Mouse (Mus musculus): ENCODE measurements at regions not wholly inside any gene's neighbourhood (a gene's known extent, or its start where the extent isn't known, plus 50 kb on each side); places are given as distances from the start of the nearest gene placed in this dataset.

- Histone ChIP-seq H3K9ac (ENCODE audit: low read length) (no peak overlapping the region), H3K27ac (ENCODE audit: low read length) (no peak overlapping the region), H3K4me1 (ENCODE audit: control insufficient read depth, insufficient read depth, low read length) (no peaks in the 10 kb centered on the region), H3K4me3 (replicated peaks; ENCODE audit: low read length) (no peak overlapping the region), H3K9me3 (replicated peaks; ENCODE audit: control insufficient read depth, low read length) (no peaks in the 10 kb centered on the region), H3K27me3 (ENCODE audit: control insufficient read depth, insufficient read depth, low read length) (no peaks in the 10 kb centered on the region), H3K4me2 (ENCODE audit: low read depth, low read length) (no peak overlapping the region), H3K36me3 (ENCODE audit: control insufficient read depth, insufficient read depth, low read length) (no peaks in the 10 kb centered on the region)
- ATAC-seq (ENCODE audit: insufficient read depth, low FRiP score), result no peak
- WGBS, result 56% methylated on average over 2 of the region's 2 CpGs
Observed at GRCm38 (mm10) chr7:124685424-124685823, 702.8 kb downstream of the Hs3st4 start.

GRCm38 (mm10) chr7:124704163-124704824 lies 721.6 kb downstream of the Hs3st4 start:
- H3K4me1 ChIP-seq (ENCODE audit: control insufficient read depth, insufficient read depth, low read length), result no peaks in the 10 kb centered on the region
- no peak overlapping the region for H3K4me2 ChIP-seq (ENCODE audit: low read depth, low read length)
- 25% methylated on average over 6 of the region's 6 CpGs for WGBS
- no peaks in the 10 kb centered on the region for H3K36me3 ChIP-seq (ENCODE audit: control insufficient read depth, insufficient read depth, low read length)
- H3K9me3 ChIP-seq (replicated peaks; ENCODE audit: control insufficient read depth, low read length), result no peaks in the 10 kb centered on the region
- ATAC-seq (ENCODE audit: insufficient read depth, low FRiP score), result no peak
- H3K9ac ChIP-seq (ENCODE audit: low read length), result no peak overlapping the region
- no peak overlapping the region for H3K27ac ChIP-seq (ENCODE audit: low read length)
- no peak overlapping the region for H3K4me3 ChIP-seq (replicated peaks; ENCODE audit: low read length)
- H3K27me3 ChIP-seq (ENCODE audit: control insufficient read depth, insufficient read depth, low read length), result no peaks in the 10 kb centered on the region

GRCm38 (mm10) chr7:124707143-124707542 lies 724.5 kb downstream of the Hs3st4 start:
- WGBS, result 28% methylated on average over 3 of the region's 3 CpGs
- no peaks in the 10 kb centered on the region for H3K36me3 ChIP-seq (ENCODE audit: control insufficient read depth, insufficient read depth, low read length)
- H3K9me3 ChIP-seq (replicated peaks; ENCODE audit: control insufficient read depth, low read length), result no peaks in the 10 kb centered on the region
- H3K27me3 ChIP-seq (ENCODE audit: control insufficient read depth, insufficient read depth, low read length), result no peaks in the 10 kb centered on the region
- no peak overlapping the region for H3K4me3 ChIP-seq (replicated peaks; ENCODE audit: low read length)
- no peaks in the 10 kb centered on the region for H3K4me1 ChIP-seq (ENCODE audit: control insufficient read depth, insufficient read depth, low read length)
- H3K4me2 ChIP-seq (ENCODE audit: low read depth, low read length), result no peak overlapping the region
- H3K9ac ChIP-seq (ENCODE audit: low read length), result no peak overlapping the region
- no peak for ATAC-seq (ENCODE audit: insufficient read depth, low FRiP score)
- H3K27ac ChIP-seq (ENCODE audit: low read length), result no peak overlapping the region

GRCm38 (mm10) chr7:124708771-124709485 lies 726.3 kb downstream of the Hs3st4 start:
- no peaks in the 10 kb centered on the region for H3K27me3 ChIP-seq (ENCODE audit: control insufficient read depth, insufficient read depth, low read length)
- ATAC-seq (ENCODE audit: insufficient read depth, low FRiP score), result no peak; the same call in 1 of the 2 replicates
- WGBS, result 28% methylated on average over 11 of the region's 11 CpGs

GRCm38 (mm10) chr7:124720927-124721326 lies 723.5 kb upstream of the Kdm8 start:
- Histone ChIP-seq H3K36me3 (ENCODE audit: control insufficient read depth, insufficient read depth, low read length) (no peaks in the 10 kb centered on the region), H3K4me3 (replicated peaks; ENCODE audit: low read length) (no peak overlapping the region), H3K27me3 (ENCODE audit: control insufficient read depth, insufficient read depth, low read length) (no peaks in the 10 kb centered on the region), H3K9ac (ENCODE audit: low read length) (no peak overlapping the region), H3K9me3 (replicated peaks; ENCODE audit: control insufficient read depth, low read length) (no peaks in the 10 kb centered on the region), H3K4me1 (ENCODE audit: control insufficient read depth, insufficient read depth, low read length) (no peaks in the 10 kb centered on the region), H3K4me2 (ENCODE audit: low read depth, low read length) (no peak overlapping the region), H3K27ac (ENCODE audit: low read length) (no peak overlapping the region)
- no peak for ATAC-seq (ENCODE audit: insufficient read depth, low FRiP score)
- WGBS, result 58% methylated on average over 1 of the region's 1 CpGs

More at GRCm38 (mm10) chr7:124708771-124709485, 726.3 kb downstream of the Hs3st4 start:
- no peaks in the 10 kb centered on the region for H3K9me3 ChIP-seq (replicated peaks; ENCODE audit: control insufficient read depth, low read length)
- H3K36me3 ChIP-seq (ENCODE audit: control insufficient read depth, insufficient read depth, low read length), result no peaks in the 10 kb centered on the region
- no peaks in the 10 kb centered on the region for H3K4me1 ChIP-seq (ENCODE audit: control insufficient read depth, insufficient read depth, low read length)
- H3K27ac ChIP-seq (ENCODE audit: low read length), result no peak overlapping the region
- no peak overlapping the region for H3K9ac ChIP-seq (ENCODE audit: low read length)
- no peak overlapping the region for H3K4me2 ChIP-seq (ENCODE audit: low read depth, low read length)
- no peak overlapping the region for H3K4me3 ChIP-seq (replicated peaks; ENCODE audit: low read length)

- H3K36me3 ChIP-seq (ENCODE audit: control insufficient read depth, insufficient read depth, low read length), result no peaks in the 10 kb centered on the region
- WGBS, result 4% methylated on average over 2 of the region's 2 CpGs
- no peak overlapping the region for H3K9ac ChIP-seq (ENCODE audit: low read length)
- no peak overlapping the region for H3K27ac ChIP-seq (ENCODE audit: low read length)
- no peak overlapping the region for H3K4me3 ChIP-seq (replicated peaks; ENCODE audit: low read length)
- H3K4me1 ChIP-seq (ENCODE audit: control insufficient read depth, insufficient read depth, low read length), result no peaks in the 10 kb centered on the region
- no peak overlapping the region for H3K4me2 ChIP-seq (ENCODE audit: low read depth, low read length)
- no peak for ATAC-seq (ENCODE audit: insufficient read depth, low FRiP score)
- H3K27me3 ChIP-seq (ENCODE audit: control insufficient read depth, insufficient read depth, low read length), result no peaks in the 10 kb centered on the region
- no peaks in the 10 kb centered on the region for H3K9me3 ChIP-seq (replicated peaks; ENCODE audit: control insufficient read depth, low read length)
Observed at GRCm38 (mm10) chr7:124742086-124742485, 702.4 kb upstream of the Kdm8 start.

- H3K9ac ChIP-seq (ENCODE audit: low read length), result no peak overlapping the region
- no peak overlapping the region for H3K4me3 ChIP-seq (replicated peaks; ENCODE audit: low read length)
- H3K4me2 ChIP-seq (ENCODE audit: low read depth, low read length), result no peak overlapping the region
- 73% methylated on average over 2 of the region's 2 CpGs for whole genome bisulfite sequencing
- H3K9me3 ChIP-seq (replicated peaks; ENCODE audit: control insufficient read depth, low read length), result no peaks in the 10 kb centered on the region
- H3K36me3 ChIP-seq (ENCODE audit: control insufficient read depth, insufficient read depth, low read length), result no peaks in the 10 kb centered on the region
- no peak overlapping the region for H3K27ac ChIP-seq (ENCODE audit: low read length)
- no peak for ATAC-seq (ENCODE audit: insufficient read depth, low FRiP score)
- H3K27me3 ChIP-seq (ENCODE audit: control insufficient read depth, insufficient read depth, low read length), result no peaks in the 10 kb centered on the region
- H3K4me1 ChIP-seq (ENCODE audit: control insufficient read depth, insufficient read depth, low read length), result no peaks in the 10 kb centered on the region
Observed at GRCm38 (mm10) chr7:124746321-124746720, 698.2 kb upstream of the Kdm8 start.

GRCm38 (mm10) chr7:124748396-124748795 lies 696.1 kb upstream of the Kdm8 start:
- WGBS, result 64% methylated on average over 3 of the region's 3 CpGs
- Histone ChIP-seq H3K9ac (ENCODE audit: low read length) (no peak overlapping the region), H3K4me3 (replicated peaks; ENCODE audit: low read length) (no peak overlapping the region), H3K36me3 (ENCODE audit: control insufficient read depth, insufficient read depth, low read length) (no peaks in the 10 kb centered on the region), H3K27me3 (ENCODE audit: control insufficient read depth, insufficient read depth, low read length) (no peaks in the 10 kb centered on the region), H3K27ac (ENCODE audit: low read length) (no peak overlapping the region), H3K4me1 (ENCODE audit: control insufficient read depth, insufficient read depth, low read length) (no peaks in the 10 kb centered on the region), H3K4me2 (ENCODE audit: low read depth, low read length) (no peak overlapping the region), H3K9me3 (replicated peaks; ENCODE audit: control insufficient read depth, low read length) (no peaks in the 10 kb centered on the region)
- no peak for ATAC-seq (ENCODE audit: insufficient read depth, low FRiP score)

GRCm38 (mm10) chr7:124759084-124759483 lies 685.4 kb upstream of the Kdm8 start:
- no peaks in the 10 kb centered on the region for H3K36me3 ChIP-seq (ENCODE audit: control insufficient read depth, insufficient read depth, low read length)
- H3K27ac ChIP-seq (ENCODE audit: low read length), result no peak overlapping the region
- no peak for ATAC-seq (ENCODE audit: insufficient read depth, low FRiP score)
- WGBS, result 89% methylated on average over 4 of the region's 4 CpGs
- H3K27me3 ChIP-seq (ENCODE audit: control insufficient read depth, insufficient read depth, low read length), result no peaks in the 10 kb centered on the region
- no peak overlapping the region for H3K9ac ChIP-seq (ENCODE audit: low read length)
- no peak overlapping the region for H3K4me2 ChIP-seq (ENCODE audit: low read depth, low read length)
- H3K4me3 ChIP-seq (replicated peaks; ENCODE audit: low read length), result no peak overlapping the region
- no peaks in the 10 kb centered on the region for H3K9me3 ChIP-seq (replicated peaks; ENCODE audit: control insufficient read depth, low read length)
- no peaks in the 10 kb centered on the region for H3K4me1 ChIP-seq (ENCODE audit: control insufficient read depth, insufficient read depth, low read length)

Measured in stomach, embryonic 16.5 days (tissue).